18 mouse cellular contexts compared by ENCODE assay signal in genomic region chr13:12083443-12084111, GRCm38 (mm10). TPM values are rescaled to one million over a fixed set of nuclear protein-coding genes. Genes with fewer than 3 reads are reported as not detected.
DNase-seq lines count a peak whose midpoint lies in the region; ATAC-seq and TF ChIP-seq lines count a peak whose summit lies in the region.
"Had no signal": no experiment of that assay in that cellular context is flagged by ENCODE, and none has a peak within 500 bp of the region (broad histone marks: within the 10 kb centered on the region; RNA-seq: fewer than 3 reads in every experiment).

No protein-coding gene starts in this region.

- 24% methylated on average over 10 of the region's 10 CpGs for WGBS in heart, embryonic 11.5 days (ENCODE audit: insufficient replicate concordance)
- WGBS in heart, adult 2 months, result 28% methylated on average over 10 of the region's 10 CpGs
- WGBS in stomach, embryonic 16.5 days, result 29% methylated on average over 10 of the region's 10 CpGs

- no peaks in the 10 kb centered on the region for H3K27me3 ChIP-seq in heart, embryonic 11.5 days (ENCODE audit: control insufficient read depth, insufficient read depth, low read length)
- H3K27me3 ChIP-seq in heart, adult 2 months (ENCODE audit: control insufficient read depth, insufficient read depth, low read length), result no peaks in the 10 kb centered on the region
- H3K27me3 ChIP-seq in stomach, embryonic 16.5 days (ENCODE audit: control insufficient read depth, insufficient read depth, low read length), result no peaks in the 10 kb centered on the region
- H3K27me3 ChIP-seq: embryonic facial prominence, embryonic 12.5 days; hindbrain, embryonic 15.5 days had no signal

- H3K4me3 ChIP-seq in heart, embryonic 11.5 days (ENCODE audit: low read depth, low read length), result no peak overlapping the region
- no peak overlapping the region for H3K4me3 ChIP-seq in heart, adult 2 months
- H3K4me3 ChIP-seq in layer of hippocampus, adult 2 months, result no peak overlapping the region
- no peak overlapping the region for H3K4me3 ChIP-seq in stomach, embryonic 16.5 days (replicated peaks; ENCODE audit: low read length)
- H3K4me3 ChIP-seq: embryonic facial prominence, embryonic 12.5 days; hindbrain, embryonic 15.5 days had no signal

- no peaks in the 10 kb centered on the region for H3K36me3 ChIP-seq in heart, embryonic 11.5 days (ENCODE audit: control insufficient read depth, insufficient read depth, low read length)
- H3K36me3 ChIP-seq in heart, adult 2 months (ENCODE audit: control insufficient read depth, insufficient read depth, low read length), result peaks cover 9% of the 10 kb centered on the region
- no peaks in the 10 kb centered on the region for H3K36me3 ChIP-seq in stomach, embryonic 16.5 days (ENCODE audit: control insufficient read depth, insufficient read depth, low read length)
- H3K36me3 ChIP-seq: embryonic facial prominence, embryonic 12.5 days; G1E; hindbrain, embryonic 15.5 days had no signal

- TF ChIP-seq POLR2A in heart, adult 2 months (IDR thresholded peaks at IDR 0.05; ENCODE audit: insufficient read depth, low read depth, low read length), result no peak

- TF ChIP-seq CTCF in heart, adult 2 months (IDR thresholded peaks at IDR 0.05), result no peak
- TF ChIP-seq CTCF in layer of hippocampus, adult 2 months (conservative IDR thresholded peaks at IDR 0.05), result no peak

- no peaks in the 10 kb centered on the region for H3K9me3 ChIP-seq in heart, embryonic 11.5 days (replicated peaks; ENCODE audit: control insufficient read depth, low read length)
- H3K9me3 ChIP-seq in stomach, embryonic 16.5 days (replicated peaks; ENCODE audit: control insufficient read depth, low read length), result no peaks in the 10 kb centered on the region
- H3K9me3 ChIP-seq: embryonic facial prominence, embryonic 12.5 days; G1E; hindbrain, embryonic 15.5 days had no signal

- no peak overlapping the region for H3K9ac ChIP-seq in heart, embryonic 11.5 days (ENCODE audit: low read depth, low read length)
- H3K9ac ChIP-seq in heart, adult 2 months (ENCODE audit: low read depth, low read length), result no peak overlapping the region
- no peak overlapping the region for H3K9ac ChIP-seq in stomach, embryonic 16.5 days (ENCODE audit: low read length)
- H3K9ac ChIP-seq: embryonic facial prominence, embryonic 12.5 days; hindbrain, embryonic 15.5 days had no signal

- TF ChIP-seq EP300 in heart, adult 2 months (IDR thresholded peaks at IDR 0.05; ENCODE audit: insufficient read depth, low read depth, low read length), result no peak

- intact Hi-C loops in heart, adult 2 months (cut with DNase I), result no loop called here

- peak overlapping the region; percentile 35; the same call in 1 of the 2 replicates for H3K27ac ChIP-seq in heart, embryonic 11.5 days (ENCODE audit: low read depth, low read length)
- H3K27ac ChIP-seq in heart, adult 2 months, result no peak overlapping the region
- H3K27ac ChIP-seq in layer of hippocampus, adult 2 months, result peak overlapping the region; percentile 78
- no peak overlapping the region for H3K27ac ChIP-seq in stomach, embryonic 16.5 days (ENCODE audit: low read length)
- H3K27ac ChIP-seq: embryonic facial prominence, embryonic 12.5 days; hindbrain, embryonic 15.5 days had no signal

- ATAC-seq in heart, embryonic 11.5 days (replicated peaks; ENCODE audit: insufficient number of reproducible peaks, low FRiP score, low TSS enrichment), result no peak
- peak; percentile 27; the same call in 1 of the 2 replicates for ATAC-seq in stomach, embryonic 16.5 days (ENCODE audit: insufficient read depth, low FRiP score)
- ATAC-seq: lung, postnatal 0 days had no signal

- H3K4me1 ChIP-seq in heart, embryonic 11.5 days (ENCODE audit: control insufficient read depth, insufficient read depth, low read length), result peaks cover 48% of the 10 kb centered on the region
- peaks cover 4% of the 10 kb centered on the region for H3K4me1 ChIP-seq in heart, adult 2 months (ENCODE audit: control insufficient read depth, insufficient read depth, low read length)
- no peaks in the 10 kb centered on the region for H3K4me1 ChIP-seq in stomach, embryonic 16.5 days (ENCODE audit: control insufficient read depth, insufficient read depth, low read length)
- H3K4me1 ChIP-seq: embryonic facial prominence, embryonic 12.5 days; hindbrain, embryonic 15.5 days had no signal

- peaks cover 6% of the 10 kb centered on the region; the same call in 1 of the 2 replicates for H3K79me2 ChIP-seq in heart, adult 2 months (replicated peaks; ENCODE audit: control insufficient read depth, insufficient read depth, low read length)

- DNase-seq in heart, adult 2 months, result no peak
- DNase-seq in layer of hippocampus, adult 2 months (ENCODE audit: low spot score in 2 of 2), result no peak
- no peak for DNase-seq in layer of hippocampus, postnatal 36 days
- peak; percentile 65 for DNase-seq in retina, postnatal 1 day
- no peak for DNase-seq in retina, embryonic 14.5 days (ENCODE audit: low spot score)
- no peak for DNase-seq in right cerebral cortex, postnatal 4 days
- DNase-seq: adrenal gland, postnatal 10 days; cerebellum, postnatal 36 days; gastrocnemius, postnatal 36 days; kidney, adult 9 months; thymus, postnatal 36 days had no signal

- H3K4me2 ChIP-seq in heart, embryonic 11.5 days, result peak overlapping the region; percentile 19; the same call in 1 of the 2 replicates
- no peak overlapping the region for H3K4me2 ChIP-seq in stomach, embryonic 16.5 days (ENCODE audit: low read depth, low read length)
- H3K4me2 ChIP-seq: embryonic facial prominence, embryonic 12.5 days; hindbrain, embryonic 15.5 days had no signal

RNA-seq across cellular contexts. Expression of gene Ryr2, which starts 23.2 kb away (rescaled TPM):
- polyA plus RNA-seq in heart, embryonic 11.5 days (2014; fragmentation: Nextera tagmentation; extraction: Ambion mirVana), result 35.6 and 46.7 TPM in 2 replicates
- total RNA-seq in heart, adult 2 months (2021), result 1,000 to 10,000 TPM in 1 of 2 experiments, 100 to 1,000 TPM in 1; 877 to 1,020 TPM
- 127 and 264 TPM in 2 replicates for polyA plus RNA-seq in heart, adult 2 months (2012; rRNA removed)
- total RNA-seq in layer of hippocampus, adult 2 months (2021), result 100 to 1,000 TPM; 251 to 264 TPM
- 100 to 1,000 TPM; 237 to 265 TPM for total RNA-seq in layer of hippocampus, postnatal 36 days (2021)
- 0.67 and 0.87 TPM in 2 replicates for polyA plus RNA-seq in stomach, embryonic 16.5 days (2015; fragmentation: Nextera tagmentation; extraction: Ambion mirVana)
- polyA plus RNA-seq: G1E; liver, adult 2 months had no signal

Comparison
In these comparisons a context has a peak if more than half of its experiments do, and no peak if none do; other contexts are left out.
1. H3K27ac ChIP-seq: peak in heart, embryonic 11.5 days (single experiment) and layer of hippocampus, adult 2 months (single experiment); none in heart, adult 2 months (single experiment) and stomach, embryonic 16.5 days (single experiment).